Mouse (Mus musculus) hindbrain, postnatal 0 days (tissue): ENCODE measurements around the gene Nabp2. TPM values are rescaled to one million over a fixed set of nuclear protein-coding genes. Genes with fewer than 3 reads are reported as not detected.

ENCODE experiments used
- ATAC-seq: fragments of 200-750 bp; cut with Nextera tagmentation; 2 replicates; pipeline ENCODE4 v1.8.0; 2017; ENCODE audit warnings: mild to moderate bottlenecking, moderate TSS enrichment, moderate library complexity
- DNase-seq: peaks from one replicate; pipeline ENCODE4 v3.0.0-alpha.2; 2015; ENCODE audit warnings: low spot score
- H3K27ac ChIP-seq: fragments of 300-500 bp; sonication (generic); 2 replicates; pipeline ENCODE4 v1.5.1; 2014; ENCODE audit warnings: mild to moderate bottlenecking
- H3K27me3 ChIP-seq: fragments of 300-500 bp; sonication (generic); 2 replicates; pipeline ENCODE4 v1.6.1; 2014; ENCODE audit warnings: low read length, mixed read lengths; ENCODE audit not compliant: insufficient read depth
- H3K36me3 ChIP-seq: fragments of 300-500 bp; sonication (generic); 2 replicates; pipeline ENCODE4 v1.6.1; 2014; ENCODE audit warnings: low read length, mixed read lengths; ENCODE audit not compliant: insufficient read depth
- H3K4me1 ChIP-seq: fragments of 300-500 bp; sonication (generic); 2 replicates; pipeline ENCODE4 v1.6.1; 2014; ENCODE audit warnings: antibody characterized with exemption, low read length, mixed read lengths; ENCODE audit not compliant: insufficient read depth
- H3K4me2 ChIP-seq: fragments of 300-500 bp; sonication (generic); 2 replicates; pipeline ENCODE4 v1.6.1; 2014; ENCODE audit warnings: low read depth, mild to moderate bottlenecking, low read length, moderate library complexity, mixed read lengths
- H3K4me3 ChIP-seq: fragments of 300-500 bp; sonication (generic); 2 replicates; pipeline ENCODE4 v1.5.1; 2014; ENCODE audit warnings: low read length
- H3K9ac ChIP-seq: fragments of 300-500 bp; sonication (generic); replicated peaks from 2 replicates; pipeline ENCODE4 v1.6.1; 2014; ENCODE audit warnings: mild to moderate bottlenecking, low read length, moderate library complexity, mixed read lengths
- H3K9me3 ChIP-seq: fragments of 300-500 bp; sonication (generic); 2 replicates; pipeline ENCODE4 v1.6.1; 2016; ENCODE audit warnings: low read length, mixed read lengths
- CTCF ChIP-seq: IDR thresholded peaks from 2 replicates; pipeline ENCODE4 v1.5.1; 2016; ENCODE audit warnings: antibody characterized with exemption, control low read depth, low read depth
- WGBS: fragments of 180-500 bp; shearing (Covaris S2); extraction: QIAGEN DNeasy Blood & Tissue Kit; methylation state at CpG from one replicate; pipeline ENCODE4 v1.1.7; 2014; 5-methylcytosine and 5-hydroxymethylcytosine counted together
- polyA plus RNA-seq: library from polyadenylated mRNA; unstranded; fragments of >200 nt; fragmentation: Nextera tagmentation; extraction: Ambion mirVana; gene quantifications from 2 replicates; pipeline ENCODE4 v1.2.1, GENCODE M21; 2015
- total RNA-seq: library from RNA; depleted of rRNA; stranded (reverse); fragments of >200 nt; gene quantifications from 2 replicates; pipeline ENCODE4 v1.2.3, GENCODE M21; 2014

Gene Nabp2
- total and polyA plus RNA-seq, 2 experiments from 2014 or later = 73.9 to 140 TPM

DNA sequence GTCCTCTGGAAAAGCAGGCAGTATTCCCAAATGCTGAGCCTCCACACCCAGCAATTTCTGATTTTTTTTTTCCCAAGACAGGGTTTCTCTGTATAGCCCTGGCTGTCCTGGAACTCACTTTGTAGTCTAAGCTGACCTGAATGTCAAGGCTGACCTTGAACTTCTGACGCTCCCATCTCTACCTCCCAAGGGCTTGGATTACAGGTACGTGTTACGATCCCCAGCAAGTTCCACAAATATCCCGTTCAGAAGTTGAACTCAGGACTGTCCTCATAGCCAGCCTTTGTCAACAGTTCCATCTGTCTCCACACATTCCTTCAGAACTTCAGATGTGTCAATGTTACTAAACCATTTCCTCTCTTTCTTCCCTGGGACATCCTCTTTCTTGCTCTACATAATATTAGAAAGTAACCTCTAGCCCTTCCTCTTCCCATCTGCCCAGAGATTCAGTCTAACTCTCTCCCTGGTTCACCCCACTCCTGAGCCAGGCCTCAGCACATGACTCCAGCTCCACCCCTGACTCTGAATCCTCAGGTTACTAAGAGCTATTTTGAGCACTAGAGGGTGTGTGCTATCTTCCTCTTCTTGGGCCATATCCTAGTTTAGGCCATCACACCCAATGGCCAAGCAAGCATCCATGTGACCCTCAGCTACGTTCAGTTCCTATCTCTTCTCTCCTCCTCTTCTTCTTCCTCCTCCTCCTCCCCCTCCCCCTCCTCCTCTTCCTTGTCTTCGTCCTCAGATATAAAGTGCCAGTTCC is 38.1 kb downstream of the Nabp2 start:
- Histone ChIP-seq H3K9me3 (no peaks in the 10 kb centered on the region), H3K27me3 (no peaks in the 10 kb centered on the region), H3K27ac (no peak overlapping the region), H3K36me3 (no peaks in the 10 kb centered on the region), H3K4me2 (no peak overlapping the region), H3K4me1 (peaks cover 14% of the 10 kb centered on the region), H3K9ac (no peak overlapping the region), H3K4me3 (no peak overlapping the region)
- DNase-seq (no peak), ATAC-seq (no peak)
- no peak for TF ChIP-seq CTCF
- WGBS = 88% methylated on average over 6 of the region's 6 CpGs

DNA sequence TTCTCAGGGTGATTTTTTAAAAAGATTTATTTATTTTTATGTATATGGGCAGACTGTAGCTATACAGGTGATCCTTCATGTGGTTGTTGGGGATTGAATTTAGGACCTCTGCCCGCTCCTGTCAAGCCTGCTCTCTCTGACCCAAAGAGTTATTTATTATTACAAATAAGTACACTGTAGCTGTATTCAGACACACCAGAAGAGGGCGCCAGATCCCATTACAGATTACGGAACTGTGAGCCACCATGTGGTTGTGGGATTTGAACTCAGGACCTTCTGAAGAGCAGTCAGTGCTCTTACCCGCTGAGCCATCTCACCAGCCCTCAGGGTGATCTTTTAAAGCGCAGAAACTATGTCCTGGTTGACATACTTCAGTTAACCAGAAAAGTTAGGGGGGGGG is 39.1 kb downstream of the Nabp2 start:
- no peak for DNase-seq
- 81% methylated on average over 5 of the region's 5 CpGs for WGBS
- H3K4me1 ChIP-seq = peaks cover 22% of the 10 kb centered on the region
- H3K9ac ChIP-seq = no peak overlapping the region
- ATAC-seq = no peak
- no peaks in the 10 kb centered on the region for H3K27me3 ChIP-seq
- H3K4me3 ChIP-seq = no peak overlapping the region
- H3K4me2 ChIP-seq = no peak overlapping the region
- H3K36me3 ChIP-seq = no peaks in the 10 kb centered on the region
- no peak overlapping the region for H3K27ac ChIP-seq
- TF ChIP-seq CTCF = peak; percentile 32
- H3K9me3 ChIP-seq = no peaks in the 10 kb centered on the region

DNA sequence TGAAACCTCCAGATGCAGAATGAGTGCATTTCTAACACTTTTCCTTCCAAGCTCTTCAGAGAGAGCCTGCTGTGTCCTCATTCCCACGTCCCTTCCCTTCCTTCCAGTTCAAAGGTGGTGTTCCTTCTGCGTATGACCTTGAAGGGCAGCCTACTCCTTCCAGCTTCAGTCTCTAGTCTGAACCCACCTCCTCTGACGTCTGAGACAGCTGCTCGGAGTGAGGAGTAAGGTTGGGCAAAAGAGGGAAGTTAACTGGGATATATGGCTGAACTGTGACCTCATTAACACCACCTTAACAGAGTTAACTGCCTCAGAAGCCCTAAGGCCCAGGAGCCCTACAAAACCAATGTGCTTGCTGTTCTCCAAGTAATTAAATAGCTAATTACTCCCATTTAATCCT is 40.7 kb downstream of the Nabp2 start:
- no peaks in the 10 kb centered on the region for H3K9me3 ChIP-seq
- H3K4me2 ChIP-seq = no peak overlapping the region
- ATAC-seq (no peak), DNase-seq (no peak)
- 60% methylated on average over 4 of the region's 4 CpGs for WGBS
- no peak for TF ChIP-seq CTCF
- H3K9ac ChIP-seq = no peak overlapping the region
- H3K27me3 ChIP-seq = no peaks in the 10 kb centered on the region
- H3K4me3 ChIP-seq = no peak overlapping the region
- no peaks in the 10 kb centered on the region; the same call in 1 of the 2 replicates for H3K36me3 ChIP-seq
- peaks cover 15% of the 10 kb centered on the region for H3K4me1 ChIP-seq
- H3K27ac ChIP-seq = no peak overlapping the region

DNA sequence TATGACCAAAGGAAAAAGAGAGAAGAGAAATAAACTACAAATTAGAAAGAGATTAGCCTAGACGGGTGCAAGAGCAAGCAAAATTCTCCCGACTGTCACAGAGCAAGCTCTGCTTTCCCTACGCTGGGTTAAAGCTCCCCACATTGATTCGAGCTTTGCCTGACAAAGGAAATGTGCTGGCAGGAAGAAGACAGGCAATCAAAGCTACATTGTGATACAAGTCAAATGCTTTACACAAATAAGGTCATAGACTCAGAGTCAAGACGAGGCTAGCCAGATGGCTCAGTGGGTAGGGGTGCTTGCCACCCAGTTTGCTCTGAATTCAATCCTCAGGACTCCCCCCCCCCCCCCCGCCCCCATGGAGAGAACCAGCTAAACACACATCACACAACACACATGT is 41.3 kb downstream of the Nabp2 start:
- H3K4me1 ChIP-seq = peaks cover 15% of the 10 kb centered on the region
- H3K36me3 ChIP-seq = no peaks in the 10 kb centered on the region; the same call in 1 of the 2 replicates
- no peak for TF ChIP-seq CTCF
- H3K9ac ChIP-seq = no peak overlapping the region
- no peak overlapping the region for H3K4me2 ChIP-seq
- no peaks in the 10 kb centered on the region for H3K9me3 ChIP-seq
- ATAC-seq = no peak
- no peaks in the 10 kb centered on the region for H3K27me3 ChIP-seq
- no peak overlapping the region for H3K4me3 ChIP-seq
- WGBS = 55% methylated on average over 5 of the region's 6 CpGs
- peak overlapping the region; percentile 95; the same call in 1 of the 2 replicates for H3K27ac ChIP-seq
- no peak for DNase-seq

DNA sequence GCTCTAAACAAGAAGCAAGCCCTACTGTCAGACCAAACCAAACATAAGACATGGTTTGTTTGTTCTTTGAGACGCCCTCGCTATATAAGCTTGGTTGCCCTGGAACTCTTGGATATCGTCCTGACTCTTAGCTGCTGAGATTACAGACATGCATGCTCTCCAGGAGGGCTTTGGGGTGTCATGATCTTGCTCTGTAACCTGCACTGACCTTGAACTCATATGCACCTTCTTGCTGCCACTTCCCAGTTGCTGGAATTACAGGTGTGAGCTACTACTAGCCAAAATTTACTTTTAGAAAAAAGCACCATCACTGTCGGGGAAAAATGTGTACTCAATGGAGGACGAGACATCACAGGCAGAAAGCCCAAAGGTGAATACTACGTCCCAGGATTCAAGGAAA is 41.7 kb downstream of the Nabp2 start:
- no peak for TF ChIP-seq CTCF
- H3K4me3 ChIP-seq = peak overlapping the region; percentile 62
- H3K4me2 ChIP-seq = peak overlapping the region; percentile 90
- no peaks in the 10 kb centered on the region for H3K27me3 ChIP-seq
- H3K27ac ChIP-seq = peak overlapping the region; percentile 95
- H3K4me1 ChIP-seq = peaks cover 15% of the 10 kb centered on the region
- H3K36me3 ChIP-seq = no peaks in the 10 kb centered on the region; the same call in 1 of the 2 replicates
- ATAC-seq (no peak), DNase-seq (no peak)
- H3K9me3 ChIP-seq = no peaks in the 10 kb centered on the region
- H3K9ac ChIP-seq = peak overlapping the region; percentile 76
- 76% methylated on average over 6 of the region's 6 CpGs for WGBS

DNA sequence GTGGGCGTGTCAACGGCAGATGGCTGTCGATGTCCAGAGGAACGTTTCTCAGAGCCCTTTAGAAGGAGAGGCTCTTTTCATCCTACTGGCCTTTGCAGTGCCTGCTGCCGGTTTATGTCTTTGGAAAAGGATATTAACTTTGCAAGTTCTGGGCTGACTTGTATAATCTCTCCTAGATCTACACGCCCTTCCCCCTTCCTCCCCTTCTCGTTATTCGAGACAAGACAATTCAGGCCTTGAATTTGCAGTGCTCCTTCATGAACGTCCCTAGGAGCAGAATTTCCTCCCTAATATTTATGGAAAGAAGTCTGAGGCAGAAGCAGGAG is 42.1 kb downstream of the Nabp2 start:
- no peaks in the 10 kb centered on the region for H3K9me3 ChIP-seq
- peaks cover 15% of the 10 kb centered on the region for H3K4me1 ChIP-seq
- H3K4me2 ChIP-seq = peak overlapping the region; percentile 90
- peak overlapping the region; percentile 76 for H3K9ac ChIP-seq
- H3K4me3 ChIP-seq = peak overlapping the region; percentile 62
- no peaks in the 10 kb centered on the region; the same call in 1 of the 2 replicates for H3K36me3 ChIP-seq
- WGBS = 5% methylated on average over 9 of the region's 9 CpGs
- no peak for TF ChIP-seq CTCF
- DNase-seq (no peak), ATAC-seq (no peak)
- no peaks in the 10 kb centered on the region for H3K27me3 ChIP-seq
- peak overlapping the region; percentile 95 for H3K27ac ChIP-seq
